Mouse (Mus musculus): Measurements from ENCODE around the gene Plekhs1. TPM values are rescaled to one million over a fixed set of nuclear protein-coding genes. Genes with fewer than 3 reads are reported as not detected.
"Not testable (repeated sequence)": the region's sequence is repeated elsewhere in the genome, so short reads cannot be mapped to it uniquely, and the experiment has no call there.

Gene Plekhs1
- total RNA-seq, 2 experiments from 2014 or later: 0.20 TPM; not detected in 1

GRCm38 (mm10) chr19:56519408-56519807 is 58.0 kb downstream of the Plekhs1 start:
- H3K27ac ChIP-seq; DNase-seq; intact Hi-C loops (cut with DNase I); H3K4me3 ChIP-seq: not testable (repeated sequence)

- H3K4me3 ChIP-seq; DNase-seq; H3K27ac ChIP-seq; intact Hi-C loops (cut with DNase I): not testable (repeated sequence)
Observed at GRCm38 (mm10) chr19:56530529-56530928, 69.1 kb downstream of the Plekhs1 start.

- Histone ChIP-seq H3K27ac (no peak overlapping the region), H3K4me3 (no peak overlapping the region)
- intact Hi-C loops (cut with DNase I): no loop called here
- DNase-seq: no peak
- no peak for TF ChIP-seq CTCF (IDR thresholded peaks at IDR 0.05)
Observed at GRCm38 (mm10) chr19:56531251-56531650, 69.8 kb downstream of the Plekhs1 start.

- TF ChIP-seq CTCF (IDR thresholded peaks at IDR 0.05): no peak
- no peak for DNase-seq
- Histone ChIP-seq H3K4me3 (no peak overlapping the region), H3K27ac (peak overlapping the region; percentile 17; the same call in 1 of the 2 replicates)
- intact Hi-C loops (cut with DNase I): no loop called here
Observed at GRCm38 (mm10) chr19:56533291-56534071, 72.0 kb downstream of the Plekhs1 start.

GRCm38 (mm10) chr19:56534337-56534736 is 72.9 kb downstream of the Plekhs1 start:
- no peak for TF ChIP-seq CTCF (IDR thresholded peaks at IDR 0.05)
- DNase-seq: no peak
- intact Hi-C loops (cut with DNase I): no loop called here
- H3K27ac ChIP-seq: no peak overlapping the region; the same call in 1 of the 2 replicates
- no peak overlapping the region for H3K4me3 ChIP-seq

- intact Hi-C loops (cut with DNase I): no loop called here
- peak overlapping the region; percentile 53 for H3K27ac ChIP-seq
- no peak overlapping the region for H3K4me3 ChIP-seq
- DNase-seq: no peak
- TF ChIP-seq CTCF (IDR thresholded peaks at IDR 0.05): no peak
Observed at GRCm38 (mm10) chr19:56535064-56535463, 73.6 kb downstream of the Plekhs1 start.

GRCm38 (mm10) chr19:56535765-56536164 is 74.3 kb downstream of the Plekhs1 start:
- Histone ChIP-seq H3K27ac (no peak overlapping the region), H3K4me3 (no peak overlapping the region)
- no peak for TF ChIP-seq CTCF (IDR thresholded peaks at IDR 0.05)
- DNase-seq: no peak
- intact Hi-C loops (cut with DNase I): no loop called here

Other genes starting within 250 kb of the Plekhs1 start
- not detected for gene Habp2, start 174.5 kb upstream of the Plekhs1 start, total RNA-seq (2021)
- gene Nrap, start 71.6 kb upstream of the Plekhs1 start, total RNA-seq (2021): 100 to 1,000 TPM; 675 to 914 TPM
- gene Casp7, start 64.5 kb upstream of the Plekhs1 start, total RNA-seq (2021): 1 to 10 TPM; 2.4 to 4.9 TPM
- gene Dclre1a, start 86.6 kb downstream of the Plekhs1 start, total RNA-seq (2021): 1 to 10 TPM; 3.3 to 4.7 TPM
- gene Nhlrc2, start 86.6 kb downstream of the Plekhs1 start, total RNA-seq (2021): 1 to 10 TPM; 7.2 to 10.0 TPM